In genomic region chr5:122132167-122133049, GRCm38 (mm10) we compare ENCODE assay signal across 8 mouse cellular contexts. TPM values are rescaled to one million over a fixed set of nuclear protein-coding genes. Genes with fewer than 3 reads are reported as not detected.
A peak's percentile ranks its signal among the peaks of the same experiment; 100 is the strongest.
DNase-seq lines count a peak whose midpoint lies in the region; ATAC-seq and TF ChIP-seq lines count a peak whose summit lies in the region.

No protein-coding gene starts in this region.

- no peak for ATAC-seq in liver, embryonic 14.5 days (ENCODE audit: insufficient read depth)

- no peak for TF ChIP-seq EP300 in liver, embryonic 14.5 days (IDR thresholded peaks at IDR 0.05; ENCODE audit: low read depth)

- H3K9me3 ChIP-seq in liver, embryonic 14.5 days (ENCODE audit: control insufficient read depth, low read length) = no peaks in the 10 kb centered on the region

- H3K4me2 ChIP-seq in liver, embryonic 14.5 days (ENCODE audit: low read depth) = peak overlapping the region; percentile 91

- H3K27me3 ChIP-seq in liver, embryonic 14.5 days (ENCODE audit: control insufficient read depth, insufficient read depth, low read length) = no peaks in the 10 kb centered on the region

- H3K9ac ChIP-seq in liver, embryonic 14.5 days (replicated peaks) = peak overlapping the region; percentile 46

- no peak overlapping the region for H3K27ac ChIP-seq in liver, embryonic 14.5 days

- H3K4me3 ChIP-seq in liver, embryonic 14.5 days (ENCODE audit: insufficient read depth in 1 of 2, low read depth in 2 of 2, low read length in 2 of 2) = peak overlapping the region; percentile 57 to 58

- H3K4me1 ChIP-seq in liver, embryonic 14.5 days (replicated peaks; ENCODE audit: control insufficient read depth in 2 of 2, insufficient read depth in 2 of 2, low read length in 1 of 2) = peaks cover 16 to 35% of the 10 kb centered on the region in 2 experiments

- 9% methylated on average over 26 of the region's 26 CpGs for WGBS in liver, embryonic 14.5 days (ENCODE audit: insufficient replicate concordance)

- TF ChIP-seq CTCF in liver, embryonic 14.5 days (IDR thresholded peaks at IDR 0.05; ENCODE audit: low read depth) = no peak

- no peaks in the 10 kb centered on the region for H3K36me3 ChIP-seq in liver, embryonic 14.5 days (replicated peaks; ENCODE audit: control insufficient read depth, insufficient read depth, low read depth)

- DNase-seq in embryo, embryonic 10 days (ENCODE audit: low spot score) = peak; percentile 21
- DNase-seq in embryo, embryonic 11 days = no peak
- DNase-seq in thymus, postnatal 0 days (ENCODE audit: low spot score) = peak; percentile 36
- DNase-seq in thymus, postnatal 25 days = no peak
- DNase-seq in liver, embryonic 14.5 days (ENCODE audit: low read depth in 3 of 3, low spot score in 3 of 3) = no peak
- no peak for DNase-seq in frontal cortex, postnatal 14 days (ENCODE audit: low spot score in 2 of 2)
- no peak for DNase-seq in adrenal gland, postnatal 25 days
- DNase-seq in urinary bladder, postnatal 14 days (ENCODE audit: low spot score) = no peak

RNA-seq across cellular contexts. Expression of gene Ccdc63, which starts 8.2 kb away (rescaled TPM):
- 0.33 and 0.40 TPM in 2 replicates for polyA plus RNA-seq in thymus, postnatal 0 days (2015; fragmentation: Nextera tagmentation; extraction: Ambion mirVana)
- 0.01 and 0.13 TPM in 2 replicates for polyA plus RNA-seq in liver, embryonic 14.5 days (2012; rRNA removed)
- not detected in 2 replicates for polyA plus RNA-seq in liver, embryonic 14.5 days (2014; fragmentation: Nextera tagmentation; extraction: Ambion mirVana)
- not detected in 2 replicates for total RNA-seq in adrenal gland, postnatal 25 days (2021)

RNA-seq across cellular contexts. Expression of gene Ppp1cc, which starts 25.7 kb away (rescaled TPM):
- polyA plus RNA-seq in thymus, postnatal 0 days (2015; fragmentation: Nextera tagmentation; extraction: Ambion mirVana) = 321 and 340 TPM in 2 replicates
- polyA plus RNA-seq in liver, embryonic 14.5 days (2012; rRNA removed) = 84.5 and 119 TPM in 2 replicates
- polyA plus RNA-seq in liver, embryonic 14.5 days (2014; fragmentation: Nextera tagmentation; extraction: Ambion mirVana) = 139 and 165 TPM in 2 replicates
- total RNA-seq in adrenal gland, postnatal 25 days (2021) = 182 and 186 TPM in 2 replicates

RNA-seq across cellular contexts. Expression of gene Myl2, which starts 31.7 kb away (rescaled TPM):
- polyA plus RNA-seq in thymus, postnatal 0 days (2015; fragmentation: Nextera tagmentation; extraction: Ambion mirVana) = 1.3 and 1.7 TPM in 2 replicates
- 0.10 TPM in 1 of 2 replicates, not detected in the other for polyA plus RNA-seq in liver, embryonic 14.5 days (2012; rRNA removed)
- not detected in 2 replicates for polyA plus RNA-seq in liver, embryonic 14.5 days (2014; fragmentation: Nextera tagmentation; extraction: Ambion mirVana)
- total RNA-seq in adrenal gland, postnatal 25 days (2021) = not detected in 2 replicates

Comparison
In these comparisons a context has a peak if more than half of its experiments do, and no peak if none do; other contexts are left out.
1. DNase-seq: peak in embryo, embryonic 10 days (single experiment) and thymus, postnatal 0 days (single experiment); none in embryo, embryonic 11 days (single experiment), thymus, postnatal 25 days (single experiment), liver, embryonic 14.5 days (0 of 3), frontal cortex, postnatal 14 days (0 of 2), adrenal gland, postnatal 25 days (single experiment) and urinary bladder, postnatal 14 days (single experiment).